8 mouse cellular contexts compared by ENCODE assay signal in the genomic region with DNA sequence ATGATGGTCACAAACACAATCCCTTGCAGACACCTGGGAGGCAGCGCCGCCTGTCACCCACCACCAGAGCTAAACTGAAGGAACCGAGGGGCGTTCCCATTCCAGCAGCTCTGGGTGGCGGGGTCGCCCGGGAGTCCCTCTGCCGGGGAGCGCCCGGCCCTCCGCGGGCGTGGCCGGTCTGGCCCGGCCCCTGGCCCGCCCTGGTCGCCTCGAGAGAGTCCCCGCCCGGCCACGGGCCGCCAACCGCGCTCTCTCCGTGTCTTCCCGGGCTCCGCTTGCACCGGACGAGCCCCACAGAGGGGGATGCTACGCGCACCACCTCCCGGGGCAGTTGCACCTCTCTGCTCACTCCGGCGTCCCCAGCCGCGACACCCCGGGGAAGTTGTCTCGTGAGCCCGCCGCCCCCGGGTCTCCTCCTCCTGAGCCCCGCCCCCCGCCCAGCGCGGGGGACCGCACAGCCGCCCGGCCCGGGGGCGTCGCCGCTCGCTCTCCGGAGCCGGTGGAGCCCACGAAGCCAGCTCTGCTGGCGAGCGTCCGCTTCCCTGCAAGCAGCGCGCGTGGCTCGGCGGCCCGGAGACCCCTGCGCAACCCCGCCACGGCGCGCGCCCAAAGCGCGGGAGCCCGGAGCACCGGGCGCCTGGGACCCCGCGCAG. TPM values are rescaled to one million over a fixed set of nuclear protein-coding genes. Genes with fewer than 3 reads are reported as not detected.
A peak's percentile ranks its signal among the peaks of the same experiment; 100 is the strongest.
DNase-seq lines count a peak whose midpoint lies in the region; ATAC-seq and TF ChIP-seq lines count a peak whose summit lies in the region.

Gene Gas7 (plus strand): TSS at position 564 of the 653 bp plus-strand sequence.

- no peaks in the 10 kb centered on the region for H3K36me3 ChIP-seq in kidney, adult 2 months (ENCODE audit: control insufficient read depth, insufficient read depth, low read length)
- H3K36me3 ChIP-seq in limb, embryonic 15.5 days = no peaks in the 10 kb centered on the region
- H3K36me3 ChIP-seq in midbrain, embryonic 14.5 days (ENCODE audit: control insufficient read depth, insufficient read depth, low read length) = no peaks in the 10 kb centered on the region

- no peaks in the 10 kb centered on the region for H3K9me3 ChIP-seq in limb, embryonic 15.5 days
- H3K9me3 ChIP-seq in midbrain, embryonic 14.5 days (ENCODE audit: control insufficient read depth, low read length) = no peaks in the 10 kb centered on the region

- peak; percentile 59 for DNase-seq in kidney, adult 11 months
- no peak for DNase-seq in kidney, adult 9 months
- DNase-seq in heart, adult 18-20 months = peak; percentile 58 to 63
- peak; percentile 74 for DNase-seq in kidney, adult 2 months
- DNase-seq in midbrain, embryonic 14.5 days = peak; percentile 76
- DNase-seq in thymus, postnatal 36 days = peak; percentile 3 to 10

- no peak for TF ChIP-seq CTCF in cortical plate, adult 2 months (IDR thresholded peaks at IDR 0.05; ENCODE audit: extremely low read depth, insufficient read depth, low read length)
- TF ChIP-seq CTCF in kidney, adult 2 months (conservative IDR thresholded peaks at IDR 0.05; ENCODE audit: insufficient read depth, insufficient read length, low read depth, low read length) = no peak

- peak within 1 kb of the TSS; percentile 53 for H3K9ac ChIP-seq in limb, embryonic 15.5 days
- peak within 1 kb of the TSS; percentile 72 for H3K9ac ChIP-seq in midbrain, embryonic 14.5 days (replicated peaks; ENCODE audit: low read length)

- no peaks in the 10 kb centered on the region; the same call in 1 of the 2 replicates for H3K27me3 ChIP-seq in kidney, adult 2 months (replicated peaks; ENCODE audit: control insufficient read depth, insufficient read depth, low read length)
- peaks cover 15% of the 10 kb centered on the region; the same call in 1 of the 2 replicates for H3K27me3 ChIP-seq in limb, embryonic 15.5 days
- H3K27me3 ChIP-seq in midbrain, embryonic 14.5 days (ENCODE audit: control insufficient read depth, insufficient read depth, low read length) = peaks cover 18% of the 10 kb centered on the region; the same call in 1 of the 2 replicates

- H3K4me2 ChIP-seq in limb, embryonic 15.5 days = peak within 1 kb of the TSS; percentile 89
- peak within 1 kb of the TSS; percentile 98 for H3K4me2 ChIP-seq in midbrain, embryonic 14.5 days (ENCODE audit: low read length)

- peak within 1 kb of the TSS; percentile 46 for H3K4me3 ChIP-seq in cortical plate, adult 2 months (ENCODE audit: insufficient read depth, low read length)
- peak within 1 kb of the TSS; percentile 72 for H3K4me3 ChIP-seq in kidney, adult 2 months (ENCODE audit: insufficient read depth, low read depth, low read length)
- peak within 1 kb of the TSS; percentile 74 for H3K4me3 ChIP-seq in limb, embryonic 15.5 days
- peak within 1 kb of the TSS; percentile 71 for H3K4me3 ChIP-seq in midbrain, embryonic 14.5 days (replicated peaks; ENCODE audit: low read depth, low read length)

- ATAC-seq in limb, embryonic 15.5 days (ENCODE audit: insufficient number of reproducible peaks, low FRiP score, low TSS enrichment, low read depth) = peak; percentile 74
- peak; percentile 66 for ATAC-seq in midbrain, embryonic 14.5 days (ENCODE audit: low FRiP score, low TSS enrichment)

- peak within 1 kb of the TSS; percentile 80 for H3K27ac ChIP-seq in cortical plate, adult 2 months (ENCODE audit: insufficient read depth, low read length)
- H3K27ac ChIP-seq in kidney, adult 2 months (ENCODE audit: insufficient read depth, low read depth, low read length) = no peak within 1 kb of the TSS
- peak within 1 kb of the TSS; percentile 43; the same call in 1 of the 2 replicates for H3K27ac ChIP-seq in limb, embryonic 15.5 days
- no peak within 1 kb of the TSS for H3K27ac ChIP-seq in midbrain, embryonic 14.5 days (replicated peaks; ENCODE audit: low read depth, low read length)

- WGBS in kidney, adult 2 months = under 1% methylated on average over 77 of the region's 78 CpGs
- under 1% methylated on average over 65 of the region's 78 CpGs for WGBS in limb, embryonic 15.5 days
- WGBS in midbrain, embryonic 14.5 days = under 1% methylated on average over 64 of the region's 78 CpGs

- TF ChIP-seq POLR2A in cortical plate, adult 2 months (IDR thresholded peaks at IDR 0.05; ENCODE audit: extremely low read depth, insufficient read depth, low read length) = no peak
- TF ChIP-seq POLR2A in kidney, adult 2 months (IDR thresholded peaks at IDR 0.05; ENCODE audit: low read depth, low read length) = no peak

- no peaks in the 10 kb centered on the region for H3K4me1 ChIP-seq in cortical plate, adult 2 months (ENCODE audit: control insufficient read depth, insufficient read depth, low read length)
- H3K4me1 ChIP-seq in kidney, adult 2 months (ENCODE audit: control insufficient read depth, insufficient read depth, low read length) = no peaks in the 10 kb centered on the region
- H3K4me1 ChIP-seq in limb, embryonic 15.5 days = peaks cover 19% of the 10 kb centered on the region
- 0 out of 2 replicates have a peak, but pooled peaks cover 5% of the 10 kb centered on the region for H3K4me1 ChIP-seq in midbrain, embryonic 14.5 days (ENCODE audit: control insufficient read depth, insufficient read depth, low read length)

RNA-seq across cellular contexts. Expression of gene Gas7, which starts in this region (rescaled TPM):
- polyA plus RNA-seq in cortical plate, adult 2 months (2012; rRNA removed) = 235 and 239 TPM in 2 replicates
- 1 to 10 TPM; 7.5 to 9.0 TPM for total RNA-seq in heart, adult 18-20 months (2021)
- 3.6 and 3.8 TPM in 2 replicates for polyA plus RNA-seq in kidney, adult 2 months (2012; rRNA removed)
- polyA plus RNA-seq in limb, embryonic 15.5 days (2015; fragmentation: Nextera tagmentation; extraction: Ambion mirVana) = 25.2 and 27.0 TPM in 2 replicates
- polyA plus RNA-seq in midbrain, embryonic 14.5 days (2014; fragmentation: Nextera tagmentation; extraction: Ambion mirVana) = 15.7 and 23.8 TPM in 2 replicates

Comparison
In these comparisons a context has a peak if more than half of its experiments do, and no peak if none do; other contexts are left out.
1. H3K27ac ChIP-seq: peak in cortical plate, adult 2 months (single experiment) and limb, embryonic 15.5 days (single experiment); none in kidney, adult 2 months (single experiment) and midbrain, embryonic 14.5 days (single experiment).
2. Peak in every context shown above with its lines, with median percentiles within 50 percentile points of each other: H3K4me3 ChIP-seq.